Mouse (Mus musculus): Measurements from ENCODE around the gene Ccr4. TPM values are rescaled to one million over a fixed set of nuclear protein-coding genes. Genes with fewer than 3 reads are reported as not detected.

Gene Ccr4
- polyA plus RNA-seq, 1 experiment from 2014 or later: not detected

DNA sequence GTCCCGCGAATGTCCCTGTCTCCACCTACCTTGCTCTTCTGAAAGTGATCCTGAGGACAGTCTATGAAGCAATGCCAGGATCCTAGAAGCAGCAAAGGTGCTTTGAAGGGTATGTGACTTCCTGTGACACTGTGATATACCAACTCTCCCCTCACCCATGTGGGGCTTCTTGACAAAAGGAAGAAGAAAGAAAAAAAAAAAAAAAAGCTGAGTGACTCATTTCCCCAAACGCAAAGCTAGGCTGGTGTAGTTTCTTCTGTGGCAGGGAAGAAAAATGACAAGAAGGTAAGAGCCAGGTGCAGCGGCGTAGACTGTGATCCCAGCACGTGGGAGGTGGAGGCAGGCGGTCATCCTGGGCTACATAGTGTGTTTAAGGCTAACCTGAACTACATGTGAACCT lies 8.2 kb downstream of the Ccr4 start:
- H3K9me3 ChIP-seq: no peaks in the 10 kb centered on the region
- H3K27ac ChIP-seq: no peak overlapping the region
- no peak overlapping the region for H3K4me2 ChIP-seq
- ATAC-seq (ENCODE audit: low FRiP score): no peak
- 89% methylated on average over 7 of the region's 7 CpGs for WGBS
- 0 out of 2 replicates have a peak, but pooled peaks cover 5% of the 10 kb centered on the region for H3K27me3 ChIP-seq
- 0 out of 2 replicates have a peak, but pooled peaks cover 2% of the 10 kb centered on the region for H3K4me1 ChIP-seq
- no peak overlapping the region for H3K4me3 ChIP-seq (replicated peaks)
- H3K36me3 ChIP-seq (replicated peaks): no peaks in the 10 kb centered on the region
- no peak overlapping the region for H3K9ac ChIP-seq

DNA sequence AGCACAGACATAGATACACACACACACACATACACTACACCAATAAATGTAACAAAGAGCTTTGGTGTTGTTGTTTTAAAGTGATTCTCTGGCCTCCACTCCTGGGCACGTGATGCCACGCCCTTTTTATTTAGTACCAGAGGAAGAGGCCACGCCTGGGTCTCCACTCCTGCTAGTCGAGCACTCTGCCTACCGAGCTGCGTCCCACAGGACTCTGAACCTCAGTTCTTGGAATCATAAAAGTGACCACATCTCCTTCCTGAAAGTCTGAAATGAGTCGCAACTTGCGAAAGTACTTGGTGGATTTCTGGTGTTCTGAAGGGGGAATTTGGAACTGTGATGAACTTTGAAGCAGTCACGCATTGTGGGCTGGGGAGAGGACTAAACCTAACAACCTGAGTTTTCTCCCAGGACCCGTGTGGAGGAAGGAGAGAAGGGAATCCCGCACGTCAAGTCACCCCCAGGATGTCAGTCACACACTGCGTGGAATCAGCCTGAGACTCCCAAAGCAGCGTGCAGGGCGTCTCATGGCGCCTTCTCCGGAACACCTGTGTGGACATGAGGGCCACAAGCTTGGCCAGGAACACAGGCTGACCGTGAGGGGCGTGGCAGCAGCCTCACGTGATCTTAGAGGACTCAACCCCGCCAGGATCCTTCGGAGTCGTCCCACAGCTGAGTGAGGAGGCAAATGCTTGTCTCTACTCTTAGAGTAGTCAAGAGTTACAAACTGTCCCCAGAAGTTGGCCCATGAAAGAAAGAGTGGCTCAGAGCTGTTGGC lies 17.0 kb downstream of the Ccr4 start:
- Histone ChIP-seq H3K36me3 (replicated peaks) (no peaks in the 10 kb centered on the region), H3K9ac (0 out of 2 replicates have a peak overlapping the region, but pooled peaks have one; percentile 29), H3K9me3 (no peaks in the 10 kb centered on the region), H3K4me2 (no peak overlapping the region), H3K27me3 (no peaks in the 10 kb centered on the region), H3K4me1 (no peaks in the 10 kb centered on the region), H3K4me3 (replicated peaks) (no peak overlapping the region), H3K27ac (no peak overlapping the region)
- 88% methylated on average over 23 of the region's 23 CpGs for WGBS
- no peak for ATAC-seq (ENCODE audit: low FRiP score)

DNA sequence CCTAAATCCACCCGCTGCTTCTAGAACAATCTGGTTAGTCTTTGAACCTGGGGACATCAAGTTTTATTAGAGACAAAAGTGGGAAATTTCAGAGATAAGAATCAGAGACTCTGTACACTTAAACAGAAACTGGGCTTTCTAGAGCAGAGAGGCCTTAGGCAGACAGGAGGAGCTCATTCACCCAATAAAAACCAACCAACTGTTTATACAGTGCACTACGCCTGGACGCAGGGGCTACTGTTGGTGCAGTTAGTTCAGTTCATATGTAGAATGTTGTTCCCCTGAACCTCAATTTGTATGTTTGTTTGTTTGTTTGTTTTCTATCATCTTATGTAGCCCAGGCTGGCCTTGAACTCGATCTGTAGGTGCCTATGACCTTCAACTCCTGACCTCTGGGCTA lies 17.9 kb downstream of the Ccr4 start:
- no peaks in the 10 kb centered on the region for H3K9me3 ChIP-seq
- no peak overlapping the region for H3K27ac ChIP-seq
- no peak overlapping the region for H3K4me2 ChIP-seq
- no peaks in the 10 kb centered on the region for H3K27me3 ChIP-seq
- no peak overlapping the region for H3K4me3 ChIP-seq (replicated peaks)
- no peak overlapping the region for H3K9ac ChIP-seq
- 87% methylated on average over 4 of the region's 4 CpGs for WGBS
- no peaks in the 10 kb centered on the region for H3K4me1 ChIP-seq
- ATAC-seq (ENCODE audit: low FRiP score): no peak
- H3K36me3 ChIP-seq (replicated peaks): no peaks in the 10 kb centered on the region

DNA sequence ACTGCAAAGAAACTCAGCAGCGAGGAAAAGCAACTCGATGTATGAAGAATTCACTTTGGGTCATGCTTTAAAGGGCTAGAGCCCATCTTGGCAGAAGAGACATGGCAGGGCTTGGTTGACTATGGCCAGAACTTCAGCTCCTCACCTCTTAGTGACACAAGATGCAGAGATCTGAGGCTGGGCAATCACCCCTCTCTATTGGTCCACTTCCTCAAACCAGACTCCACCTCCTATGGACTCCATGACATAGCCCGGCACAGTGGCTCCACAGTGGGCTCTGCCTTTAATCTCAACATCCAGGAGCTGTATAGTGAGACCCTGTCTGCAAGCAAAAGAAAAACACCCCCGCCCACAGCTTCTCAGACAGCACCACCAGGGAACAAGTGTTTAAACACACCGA lies 19.9 kb downstream of the Ccr4 start:
- ATAC-seq (ENCODE audit: low FRiP score): no peak
- Histone ChIP-seq H3K27ac (no peak overlapping the region), H3K36me3 (replicated peaks) (no peaks in the 10 kb centered on the region), H3K9ac (no peak overlapping the region), H3K4me3 (replicated peaks) (no peak overlapping the region), H3K4me2 (no peak overlapping the region), H3K27me3 (no peaks in the 10 kb centered on the region), H3K9me3 (no peaks in the 10 kb centered on the region), H3K4me1 (no peaks in the 10 kb centered on the region)
- 89% methylated on average over 5 of the region's 5 CpGs for WGBS

DNA sequence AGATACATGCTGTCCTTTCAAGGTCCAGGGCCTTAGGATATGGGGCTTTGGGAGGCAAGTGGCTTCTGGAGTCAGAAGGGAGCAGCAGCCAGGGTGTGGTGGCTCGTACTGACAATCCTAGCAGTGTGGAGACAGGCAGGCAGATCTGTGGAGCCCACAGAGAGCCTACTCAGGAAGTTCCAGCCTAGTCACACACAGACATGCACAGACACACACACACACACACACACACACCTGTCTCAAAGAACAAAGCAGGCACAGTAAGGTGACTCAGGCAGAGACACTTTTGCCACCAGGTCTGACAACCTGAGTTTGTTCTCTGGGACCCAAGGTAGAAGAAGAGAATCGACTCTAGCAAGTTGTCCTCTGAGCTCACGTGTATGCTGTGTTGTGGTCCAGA lies 23.8 kb downstream of the Ccr4 start:
- Histone ChIP-seq H3K9ac (no peak overlapping the region), H3K4me1 (no peaks in the 10 kb centered on the region), H3K9me3 (no peaks in the 10 kb centered on the region), H3K4me2 (no peak overlapping the region), H3K27me3 (no peaks in the 10 kb centered on the region), H3K4me3 (replicated peaks) (no peak overlapping the region), H3K27ac (no peak overlapping the region), H3K36me3 (replicated peaks) (no peaks in the 10 kb centered on the region)
- WGBS: 91% methylated on average over 3 of the region's 3 CpGs
- no peak for ATAC-seq (ENCODE audit: low FRiP score)

DNA sequence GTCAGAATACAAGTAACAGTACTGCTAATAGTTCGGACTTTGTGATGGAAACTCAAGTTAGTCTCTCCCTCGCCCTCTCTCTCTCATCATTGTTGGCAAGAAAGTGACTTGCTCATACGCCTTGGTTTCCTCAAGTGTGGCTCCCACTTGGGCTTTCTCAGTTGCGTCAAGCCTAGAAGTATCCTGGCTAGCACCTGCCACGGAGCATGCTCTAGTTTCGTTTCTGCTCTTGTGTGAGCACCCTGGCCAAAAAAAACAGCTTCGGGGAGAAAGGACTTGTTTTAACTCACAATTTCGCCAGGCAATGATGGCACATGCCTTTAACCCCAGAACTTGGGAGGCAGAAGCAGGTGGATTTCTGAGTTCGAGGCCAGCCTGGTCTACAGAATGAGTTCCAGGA lies 27.7 kb downstream of the Ccr4 start:
- no peak overlapping the region for H3K4me2 ChIP-seq
- H3K4me3 ChIP-seq (replicated peaks): no peak overlapping the region
- no peak overlapping the region for H3K9ac ChIP-seq
- H3K9me3 ChIP-seq: no peaks in the 10 kb centered on the region
- WGBS: 94% methylated on average over 9 of the region's 9 CpGs
- no peak for ATAC-seq (ENCODE audit: low FRiP score)
- no peaks in the 10 kb centered on the region for H3K27me3 ChIP-seq
- 0 out of 2 replicates have a peak, but pooled peaks cover 3% of the 10 kb centered on the region for H3K36me3 ChIP-seq (replicated peaks)
- no peaks in the 10 kb centered on the region for H3K4me1 ChIP-seq
- H3K27ac ChIP-seq: no peak overlapping the region

DNA sequence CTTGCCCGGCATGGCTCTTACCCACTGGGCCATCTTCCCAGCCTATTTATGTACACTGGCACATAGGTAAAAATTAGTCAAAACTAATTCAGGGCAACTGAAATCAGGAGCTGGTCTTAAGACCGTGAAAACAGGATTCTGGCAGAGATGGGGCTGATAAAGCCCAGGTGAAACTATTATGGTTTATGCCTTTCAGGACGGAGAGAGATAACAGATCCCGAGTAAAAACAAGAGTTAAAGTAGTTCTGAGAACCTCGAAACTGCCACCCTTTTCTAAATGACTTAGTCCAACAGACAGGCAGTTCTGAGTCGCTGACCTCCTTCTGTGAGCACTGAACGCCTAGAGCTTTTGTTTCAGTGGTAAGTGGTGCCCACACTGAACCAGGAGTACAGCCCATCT lies 32.8 kb downstream of the Ccr4 start:
- Histone ChIP-seq H3K27ac (no peak overlapping the region), H3K9me3 (no peaks in the 10 kb centered on the region), H3K4me2 (no peak overlapping the region), H3K4me1 (peaks cover 2% of the 10 kb centered on the region; the same call in 1 of the 2 replicates), H3K36me3 (replicated peaks) (peaks cover 3% of the 10 kb centered on the region; the same call in 1 of the 2 replicates), H3K9ac (no peak overlapping the region), H3K27me3 (no peaks in the 10 kb centered on the region), H3K4me3 (replicated peaks) (no peak overlapping the region)
- ATAC-seq (ENCODE audit: low FRiP score): no peak
- 80% methylated on average over 7 of the region's 7 CpGs for WGBS

DNA sequence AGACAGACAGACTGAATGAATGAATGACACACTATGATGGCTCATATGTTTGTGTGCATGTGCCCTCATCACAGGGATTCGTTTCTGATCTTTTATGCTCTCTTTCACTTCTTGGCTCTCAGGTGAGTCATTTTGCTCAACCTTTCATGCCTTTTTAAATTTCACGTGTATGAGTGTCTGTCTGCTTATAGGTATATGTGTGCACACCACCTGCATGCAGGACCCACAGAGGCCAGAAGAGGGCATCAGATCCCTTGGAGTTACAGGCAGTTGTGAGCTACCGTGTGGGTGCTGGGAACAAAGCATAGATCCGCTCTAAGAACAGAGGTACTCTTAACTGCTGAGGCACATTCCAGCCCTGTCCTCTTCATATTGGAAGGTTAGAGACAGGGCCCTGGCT lies 36.0 kb downstream of the Ccr4 start:
- no peak for ATAC-seq (ENCODE audit: low FRiP score)

DNA sequence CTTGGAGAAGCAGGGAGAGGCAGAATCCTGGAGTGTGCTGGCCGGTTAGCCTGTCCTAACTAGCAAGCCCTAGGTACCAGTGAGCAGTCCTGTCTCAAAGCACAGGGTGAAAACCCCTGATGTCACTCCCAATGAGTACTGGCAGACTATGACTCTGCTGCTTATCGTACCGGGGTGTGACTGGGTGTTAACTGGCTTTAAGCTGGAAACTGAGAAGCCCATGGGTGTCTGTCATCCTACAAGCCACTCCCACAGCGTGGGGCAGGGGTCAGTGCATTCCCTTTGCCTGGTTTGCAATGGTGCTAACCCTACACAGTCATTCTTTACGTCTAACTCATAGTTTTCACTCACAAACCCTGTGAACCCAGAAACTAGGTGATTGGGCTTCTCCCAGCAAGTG lies 36.5 kb downstream of the Ccr4 start:
- no peak overlapping the region for H3K27ac ChIP-seq
- 87% methylated on average over 5 of the region's 5 CpGs for WGBS
- H3K4me1 ChIP-seq: peaks cover 3% of the 10 kb centered on the region; the same call in 1 of the 2 replicates
- H3K9ac ChIP-seq: no peak overlapping the region
- H3K4me3 ChIP-seq (replicated peaks): no peak overlapping the region
- H3K9me3 ChIP-seq: no peaks in the 10 kb centered on the region
- peaks cover 18% of the 10 kb centered on the region for H3K36me3 ChIP-seq (replicated peaks)
- ATAC-seq (ENCODE audit: low FRiP score): no peak
- no peak overlapping the region for H3K4me2 ChIP-seq
- H3K27me3 ChIP-seq: no peaks in the 10 kb centered on the region

More for the DNA sequence above, 36.0 kb downstream of the Ccr4 start:
- H3K27ac ChIP-seq: no peak overlapping the region
- H3K4me3 ChIP-seq (replicated peaks): no peak overlapping the region
- H3K9me3 ChIP-seq: no peaks in the 10 kb centered on the region
- H3K27me3 ChIP-seq: no peaks in the 10 kb centered on the region
- peaks cover 3% of the 10 kb centered on the region; the same call in 1 of the 2 replicates for H3K4me1 ChIP-seq
- no peak overlapping the region for H3K4me2 ChIP-seq
- 93% methylated on average over 4 of the region's 4 CpGs for WGBS
- no peak overlapping the region for H3K9ac ChIP-seq
- H3K36me3 ChIP-seq (replicated peaks): peaks cover 18% of the 10 kb centered on the region

DNA sequence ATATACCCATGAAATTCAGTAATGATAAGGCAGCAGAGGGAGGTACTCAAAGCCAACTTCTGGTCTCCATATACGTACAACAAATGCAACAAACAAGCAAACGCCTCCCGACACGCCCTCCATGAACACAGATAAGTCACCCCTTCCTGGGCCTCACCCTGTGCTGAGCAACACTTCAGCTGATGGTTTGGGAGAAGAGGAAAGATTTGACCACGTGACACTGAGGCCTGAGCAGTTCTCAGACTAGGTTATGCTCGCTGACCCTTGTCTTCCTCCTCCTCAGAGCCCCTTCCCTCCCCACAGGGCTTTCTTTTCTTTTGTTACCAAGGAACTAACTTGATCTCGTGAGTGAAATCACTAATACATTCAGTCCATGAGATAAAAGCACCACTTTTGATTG lies 37.8 kb downstream of the Ccr4 start:
- Histone ChIP-seq H3K27ac (no peak overlapping the region), H3K36me3 (replicated peaks) (peaks cover 23% of the 10 kb centered on the region), H3K4me3 (replicated peaks) (no peak overlapping the region), H3K27me3 (no peaks in the 10 kb centered on the region), H3K4me2 (no peak overlapping the region), H3K9me3 (no peaks in the 10 kb centered on the region), H3K9ac (no peak overlapping the region), H3K4me1 (peaks cover 3% of the 10 kb centered on the region; the same call in 1 of the 2 replicates)
- 66% methylated on average over 7 of the region's 7 CpGs for WGBS
- ATAC-seq (ENCODE audit: low FRiP score): no peak

DNA sequence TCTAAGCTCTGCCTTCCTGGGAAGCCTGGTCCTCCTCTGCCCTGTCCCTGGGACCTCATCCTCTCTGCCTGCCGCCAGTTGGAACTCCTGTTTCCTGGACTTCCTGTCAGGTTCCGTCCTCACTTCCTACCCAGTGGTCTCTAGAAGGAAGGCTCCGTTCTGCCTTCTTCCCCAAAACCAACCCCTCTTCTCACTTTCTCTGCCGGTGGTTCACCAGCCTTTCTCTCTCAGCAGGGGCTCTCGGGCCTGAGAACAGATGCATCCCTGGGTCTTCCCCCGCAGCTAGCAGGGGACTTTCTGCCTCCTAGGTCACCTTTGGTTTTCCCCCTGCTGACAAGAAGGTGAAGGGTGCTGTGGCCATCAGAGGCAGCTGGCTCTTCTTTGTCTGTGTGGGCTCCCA lies 39.3 kb downstream of the Ccr4 start:
- Histone ChIP-seq H3K9ac (no peak overlapping the region), H3K27me3 (no peaks in the 10 kb centered on the region), H3K9me3 (no peaks in the 10 kb centered on the region), H3K4me2 (no peak overlapping the region), H3K4me1 (peaks cover 3% of the 10 kb centered on the region; the same call in 1 of the 2 replicates), H3K36me3 (replicated peaks) (peaks cover 26% of the 10 kb centered on the region), H3K27ac (no peak overlapping the region), H3K4me3 (replicated peaks) (no peak overlapping the region)
- WGBS: 89% methylated on average over 6 of the region's 6 CpGs
- ATAC-seq (ENCODE audit: low FRiP score): no peak

DNA sequence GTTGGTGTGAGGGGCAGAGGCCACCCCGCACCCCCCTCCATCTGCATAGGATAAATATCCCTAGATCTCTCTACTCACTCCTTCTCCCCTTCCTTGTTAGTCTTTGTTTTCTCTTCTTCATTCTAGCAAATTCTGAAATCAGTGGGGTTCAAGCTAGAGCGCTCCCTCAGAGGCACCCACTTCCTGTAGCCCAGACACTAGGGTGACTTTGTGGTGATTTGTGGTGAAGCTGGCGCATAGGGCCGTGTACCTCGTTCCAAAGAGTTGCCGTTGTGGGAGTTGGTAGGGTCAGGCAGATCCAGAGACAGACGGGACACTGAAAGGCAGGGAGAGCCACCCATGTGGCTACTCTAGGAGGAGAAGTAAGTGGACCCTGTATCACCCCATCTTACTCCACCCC lies 42.1 kb downstream of the Ccr4 start:
- WGBS: 96% methylated on average over 7 of the region's 7 CpGs
- Histone ChIP-seq H3K4me1 (peaks cover 3% of the 10 kb centered on the region; the same call in 1 of the 2 replicates), H3K27me3 (no peaks in the 10 kb centered on the region), H3K4me2 (no peak overlapping the region), H3K4me3 (replicated peaks) (no peak overlapping the region), H3K27ac (no peak overlapping the region), H3K9me3 (no peaks in the 10 kb centered on the region), H3K36me3 (replicated peaks) (peaks cover 35% of the 10 kb centered on the region), H3K9ac (no peak overlapping the region)
- ATAC-seq (ENCODE audit: low FRiP score): no peak

DNA sequence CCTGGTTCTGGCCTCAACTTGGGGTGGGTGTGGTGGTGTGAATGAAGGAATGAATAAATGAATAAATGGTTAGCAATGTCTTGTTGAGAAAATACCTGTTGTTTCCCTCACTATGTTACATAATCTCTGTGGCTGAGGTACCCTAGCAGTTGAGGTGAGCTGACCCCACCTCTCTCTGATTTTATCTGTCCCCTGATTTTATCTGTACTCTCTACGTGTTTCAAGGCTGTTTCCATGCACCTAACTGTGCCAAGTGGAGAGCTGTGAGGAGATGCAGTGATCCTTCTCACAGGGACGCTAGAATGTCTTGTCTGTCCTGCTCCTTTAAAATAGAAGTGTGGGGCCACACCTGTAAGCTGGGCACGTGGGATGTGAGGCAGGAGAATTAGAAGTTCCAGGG lies 46.3 kb downstream of the Ccr4 start:
- no peak overlapping the region for H3K4me3 ChIP-seq (replicated peaks)
- H3K9me3 ChIP-seq: no peaks in the 10 kb centered on the region
- no peak for ATAC-seq (ENCODE audit: low FRiP score)
- H3K4me1 ChIP-seq: no peaks in the 10 kb centered on the region
- peaks cover 28% of the 10 kb centered on the region for H3K36me3 ChIP-seq (replicated peaks)
- no peaks in the 10 kb centered on the region for H3K27me3 ChIP-seq
- H3K27ac ChIP-seq: no peak overlapping the region
- no peak overlapping the region for H3K9ac ChIP-seq
- H3K4me2 ChIP-seq: no peak overlapping the region
- WGBS: 88% methylated on average over 3 of the region's 3 CpGs

Measured in forebrain, embryonic 12.5 days (tissue).